Mouse (Mus musculus): ENCODE measurements at regions not wholly inside any gene's neighbourhood (a gene's known extent, or its start where the extent isn't known, plus 50 kb on each side); places are given as distances from the start of the nearest gene placed in this dataset.

DNA sequence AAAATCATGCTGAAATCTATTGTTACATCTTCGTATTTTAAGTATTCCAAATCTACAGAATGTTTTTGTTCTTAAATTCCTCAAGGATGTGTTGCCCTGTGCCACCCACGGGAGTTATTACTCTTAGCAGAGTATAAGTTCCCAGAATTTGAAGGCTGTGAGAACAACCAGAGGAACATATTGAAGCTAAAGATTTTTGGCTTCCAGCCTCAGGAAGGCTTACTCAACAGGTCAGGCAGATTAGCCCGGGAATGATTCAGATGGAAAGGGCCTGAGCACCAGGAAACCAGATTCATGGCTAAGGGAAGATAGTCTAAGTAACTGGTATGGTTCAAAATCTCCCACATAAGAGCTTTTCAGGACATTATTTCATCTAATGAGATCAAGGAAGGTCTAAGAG, 145.4 kb downstream of the Gm9733 start:
- WGBS: 90% methylated on average over 3 of the region's 3 CpGs
- Histone ChIP-seq H3K4me1 (replicated peaks) (no peaks in the 10 kb centered on the region), H3K4me2 (no peak overlapping the region), H3K9ac (no peak overlapping the region), H3K27ac (no peak overlapping the region), H3K27me3 (no peaks in the 10 kb centered on the region), H3K4me3 (no peak overlapping the region), H3K9me3 (no peaks in the 10 kb centered on the region), H3K36me3 (no peaks in the 10 kb centered on the region)
- ATAC-seq (ENCODE audit: low FRiP score): no peak

DNA sequence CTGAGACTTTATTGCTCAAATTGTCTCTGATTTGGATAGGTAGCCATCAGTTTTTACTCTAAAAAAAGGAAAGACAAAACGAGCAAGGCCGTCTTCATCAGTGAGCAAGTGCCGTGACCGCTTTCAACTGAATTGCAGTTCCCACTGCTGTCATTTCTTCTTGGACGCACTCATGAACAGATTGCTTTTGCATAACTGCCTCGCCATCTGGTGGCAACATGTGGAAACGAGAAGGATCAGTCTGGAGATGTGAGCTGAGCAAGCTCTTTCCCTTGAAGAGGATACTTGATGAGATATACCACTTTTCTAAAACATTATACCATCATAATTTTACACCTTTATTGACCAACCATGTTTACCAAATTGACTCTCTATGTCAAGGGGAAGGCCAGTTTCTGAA, 137.7 kb downstream of the Gm9733 start:
- no peaks in the 10 kb centered on the region for H3K36me3 ChIP-seq
- no peaks in the 10 kb centered on the region for H3K4me1 ChIP-seq (replicated peaks)
- no peak overlapping the region for H3K4me3 ChIP-seq
- H3K9me3 ChIP-seq: no peaks in the 10 kb centered on the region
- ATAC-seq (ENCODE audit: low FRiP score): peak; percentile 93
- 7% methylated on average over 7 of the region's 7 CpGs for WGBS
- no peak overlapping the region for H3K9ac ChIP-seq
- H3K27ac ChIP-seq: no peak overlapping the region
- H3K27me3 ChIP-seq: no peaks in the 10 kb centered on the region
- H3K4me2 ChIP-seq: no peak overlapping the region

DNA sequence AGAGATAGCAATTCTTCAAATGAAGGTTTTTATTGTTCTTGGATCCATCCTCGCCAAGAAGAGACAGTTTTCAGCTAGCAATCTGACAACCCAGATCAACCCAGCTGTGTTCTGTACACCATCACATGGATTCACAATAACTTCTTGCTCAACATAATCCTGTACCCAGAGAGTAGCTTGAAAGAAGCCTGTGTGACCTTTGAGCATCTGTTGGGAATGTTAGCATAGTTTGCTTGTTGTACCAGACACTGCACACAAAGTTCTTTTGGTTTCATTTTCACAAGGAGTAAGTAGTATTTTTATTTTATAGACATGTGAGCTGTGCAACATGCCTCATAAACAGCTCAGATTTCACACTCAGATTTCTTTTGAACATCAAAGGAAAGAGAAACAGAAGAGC, 136.0 kb downstream of the Gm9733 start:
- no peak for ATAC-seq (ENCODE audit: low FRiP score)
- H3K9me3 ChIP-seq: no peaks in the 10 kb centered on the region
- H3K36me3 ChIP-seq: no peaks in the 10 kb centered on the region
- H3K4me1 ChIP-seq (replicated peaks): no peaks in the 10 kb centered on the region
- H3K27ac ChIP-seq: no peak overlapping the region
- no peak overlapping the region for H3K4me2 ChIP-seq
- no peak overlapping the region for H3K9ac ChIP-seq
- no peaks in the 10 kb centered on the region for H3K27me3 ChIP-seq
- WGBS: 77% methylated on average over 1 of the region's 1 CpGs
- H3K4me3 ChIP-seq: no peak overlapping the region

DNA sequence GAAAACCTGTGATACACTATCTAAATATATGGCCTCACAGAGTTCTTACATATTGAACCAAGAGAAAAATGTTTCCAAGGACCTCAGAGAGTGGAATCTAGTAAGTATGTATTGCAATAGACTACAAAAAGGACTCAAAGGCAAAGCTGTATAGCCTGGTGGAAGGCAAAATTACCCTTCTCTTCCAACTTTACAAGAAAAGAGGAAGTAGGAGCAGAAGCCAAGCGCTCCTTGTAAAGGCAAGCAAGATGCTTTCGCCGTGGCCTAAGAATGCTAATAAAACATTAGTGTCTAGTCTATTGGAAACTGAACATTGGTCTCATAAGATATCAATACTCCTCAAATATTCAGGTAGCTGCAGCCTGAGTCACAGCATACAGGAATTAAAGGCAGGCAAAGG, 134.0 kb downstream of the Gm9733 start:
- Histone ChIP-seq H3K4me2 (no peak overlapping the region), H3K36me3 (no peaks in the 10 kb centered on the region), H3K4me3 (no peak overlapping the region), H3K27ac (no peak overlapping the region), H3K4me1 (replicated peaks) (no peaks in the 10 kb centered on the region), H3K9me3 (no peaks in the 10 kb centered on the region), H3K27me3 (no peaks in the 10 kb centered on the region), H3K9ac (no peak overlapping the region)
- ATAC-seq (ENCODE audit: low FRiP score): no peak
- WGBS: 89% methylated on average over 3 of the region's 3 CpGs

DNA sequence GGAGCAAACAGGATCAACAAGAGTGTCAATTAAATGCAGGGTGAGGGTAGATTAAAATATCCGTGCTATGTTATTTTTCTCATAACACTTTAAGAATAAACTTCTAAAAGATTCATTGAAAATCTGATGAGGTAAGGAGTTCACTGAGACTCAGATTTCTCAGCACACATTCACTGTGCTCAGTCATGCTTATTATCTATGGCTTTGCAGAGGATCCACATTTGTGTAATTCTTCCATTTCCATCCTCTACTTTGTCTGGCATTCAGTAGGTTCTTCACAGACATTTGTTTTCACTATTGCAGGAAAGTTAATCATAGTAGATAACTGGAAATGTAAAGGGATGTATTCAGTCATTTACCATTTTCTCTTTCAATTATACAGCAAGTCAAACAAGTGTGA, 131.8 kb downstream of the Gm9733 start:
- no peaks in the 10 kb centered on the region for H3K27me3 ChIP-seq
- H3K27ac ChIP-seq: no peak overlapping the region
- H3K36me3 ChIP-seq: no peaks in the 10 kb centered on the region
- no peak overlapping the region for H3K9ac ChIP-seq
- no peaks in the 10 kb centered on the region for H3K4me1 ChIP-seq (replicated peaks)
- 63% methylated on average over 1 of the region's 1 CpGs for WGBS
- H3K9me3 ChIP-seq: no peaks in the 10 kb centered on the region
- ATAC-seq (ENCODE audit: low FRiP score): no peak
- no peak overlapping the region for H3K4me3 ChIP-seq
- no peak overlapping the region for H3K4me2 ChIP-seq

DNA sequence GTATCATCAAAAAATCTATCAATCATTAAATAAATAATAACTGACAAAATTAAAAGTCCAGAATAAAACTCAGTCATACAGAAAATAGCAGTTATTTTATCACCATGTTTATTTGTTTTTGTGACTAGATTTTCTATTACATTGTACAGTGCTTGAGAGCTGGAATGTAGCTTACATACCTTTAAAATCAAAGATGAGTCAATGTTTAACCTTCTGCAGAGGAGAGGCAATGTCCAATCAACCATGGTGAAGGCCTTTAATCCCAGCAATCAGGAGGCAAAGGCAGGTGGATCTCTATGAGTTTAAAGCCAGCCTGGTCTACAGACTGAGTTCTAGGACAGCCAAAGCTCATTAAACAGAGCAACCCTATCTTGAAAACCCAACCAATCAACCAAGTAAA, 131.1 kb downstream of the Gm9733 start:
- Histone ChIP-seq H3K27me3 (no peaks in the 10 kb centered on the region), H3K36me3 (no peaks in the 10 kb centered on the region), H3K4me2 (no peak overlapping the region), H3K4me3 (no peak overlapping the region), H3K9ac (no peak overlapping the region), H3K4me1 (replicated peaks) (no peaks in the 10 kb centered on the region), H3K9me3 (no peaks in the 10 kb centered on the region), H3K27ac (no peak overlapping the region)
- no peak for ATAC-seq (ENCODE audit: low FRiP score)

DNA sequence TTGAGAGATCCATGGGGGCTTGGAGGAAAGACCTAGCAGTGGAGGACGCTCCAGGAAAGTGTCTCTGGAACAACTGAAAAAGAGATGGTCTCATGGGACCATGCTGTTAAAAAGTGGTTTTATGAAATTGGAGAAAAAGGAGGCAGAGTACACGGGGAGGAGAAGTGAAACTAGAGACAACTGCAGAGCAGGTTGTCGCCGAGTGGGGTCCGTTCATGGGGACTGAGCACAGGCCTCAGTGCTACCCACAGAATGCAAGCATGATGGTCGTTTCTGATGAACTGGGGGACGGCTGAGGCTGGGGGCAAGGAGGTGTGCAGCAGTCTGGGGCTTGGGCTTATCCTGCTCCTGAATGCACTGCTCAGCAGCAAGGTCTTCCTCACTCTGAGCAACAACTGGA, 129.3 kb downstream of the Gm9733 start:
- Histone ChIP-seq H3K4me1 (replicated peaks) (no peaks in the 10 kb centered on the region), H3K27me3 (no peaks in the 10 kb centered on the region), H3K9me3 (no peaks in the 10 kb centered on the region), H3K4me2 (no peak overlapping the region), H3K9ac (no peak overlapping the region), H3K36me3 (no peaks in the 10 kb centered on the region), H3K4me3 (no peak overlapping the region), H3K27ac (no peak overlapping the region)
- 85% methylated on average over 7 of the region's 7 CpGs for WGBS
- ATAC-seq (ENCODE audit: low FRiP score): no peak

DNA sequence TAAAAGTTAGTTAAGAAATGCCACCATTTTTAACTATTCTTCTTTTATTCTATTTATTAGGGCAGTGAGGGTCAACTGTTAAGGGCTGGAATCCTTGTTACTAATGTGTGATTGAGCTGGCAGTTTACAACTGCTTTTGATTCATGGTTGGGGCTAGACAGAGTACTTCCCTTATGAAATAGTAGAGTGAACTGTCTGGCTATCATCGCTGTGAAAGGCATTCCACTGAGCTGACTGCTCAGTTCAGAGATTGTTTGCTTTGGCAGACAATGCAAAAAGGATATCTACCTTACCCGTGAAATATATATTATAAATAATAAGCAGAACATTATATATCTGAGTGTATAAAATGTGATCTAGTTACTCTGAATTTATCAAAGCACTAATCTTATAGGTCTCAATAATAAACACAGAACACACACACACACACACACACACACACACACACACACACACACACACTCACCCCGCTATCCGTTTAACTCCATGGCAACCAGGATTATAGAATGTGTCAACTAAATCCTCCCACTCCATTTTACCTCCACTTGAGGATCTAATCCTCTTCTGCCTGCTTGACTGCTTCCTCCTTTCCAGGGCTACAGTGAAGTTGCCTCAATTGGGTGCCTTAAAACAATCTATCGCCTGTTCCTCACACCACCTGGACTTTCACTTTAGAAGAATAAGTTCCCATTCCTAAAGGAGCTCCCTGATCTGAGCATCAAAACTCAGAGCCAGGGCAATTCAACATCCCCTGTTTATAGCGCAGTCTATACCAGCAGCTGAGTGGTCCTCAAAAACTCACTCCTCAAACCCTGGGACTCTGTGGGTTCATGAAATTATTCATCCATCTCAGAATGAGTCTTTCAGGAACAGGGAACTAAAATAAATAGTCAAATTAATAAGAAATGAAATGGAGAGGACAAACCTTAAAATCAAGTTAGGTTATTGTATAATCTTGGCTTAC, 126.6 kb downstream of the Gm9733 start:
- Histone ChIP-seq H3K4me3 (no peak overlapping the region), H3K4me1 (replicated peaks) (no peaks in the 10 kb centered on the region), H3K9me3 (no peaks in the 10 kb centered on the region), H3K9ac (no peak overlapping the region), H3K36me3 (no peaks in the 10 kb centered on the region), H3K27me3 (no peaks in the 10 kb centered on the region), H3K4me2 (no peak overlapping the region), H3K27ac (no peak overlapping the region)
- ATAC-seq (ENCODE audit: low FRiP score): no peak
- WGBS: 79% methylated on average over 6 of the region's 6 CpGs

DNA sequence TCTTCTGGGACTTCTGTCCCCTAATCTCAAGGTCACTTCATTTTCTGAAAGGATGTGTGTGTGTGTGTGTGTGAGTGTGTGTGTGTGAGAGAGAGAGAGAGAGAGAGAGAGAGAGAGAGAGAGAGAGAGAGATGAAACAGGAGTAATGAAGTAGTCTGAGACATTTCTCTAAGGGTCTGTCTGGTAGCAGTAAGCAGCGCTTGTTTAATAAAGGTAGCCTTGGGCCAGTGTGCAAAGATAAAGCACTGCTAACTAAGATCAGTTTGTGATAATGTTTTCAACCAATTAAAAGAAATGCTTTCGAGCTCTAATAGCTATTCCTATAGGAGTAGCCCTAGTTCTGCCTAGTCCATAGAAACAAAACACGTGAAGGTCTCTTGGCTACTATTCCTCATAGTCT, 119.7 kb downstream of the Gm9733 start:
- Histone ChIP-seq H3K4me2 (no peak overlapping the region), H3K9me3 (no peaks in the 10 kb centered on the region), H3K4me3 (no peak overlapping the region), H3K9ac (no peak overlapping the region), H3K27ac (no peak overlapping the region), H3K36me3 (no peaks in the 10 kb centered on the region), H3K4me1 (replicated peaks) (no peaks in the 10 kb centered on the region), H3K27me3 (no peaks in the 10 kb centered on the region)
- no peak for ATAC-seq (ENCODE audit: low FRiP score)
- 81% methylated on average over 3 of the region's 3 CpGs for WGBS

DNA sequence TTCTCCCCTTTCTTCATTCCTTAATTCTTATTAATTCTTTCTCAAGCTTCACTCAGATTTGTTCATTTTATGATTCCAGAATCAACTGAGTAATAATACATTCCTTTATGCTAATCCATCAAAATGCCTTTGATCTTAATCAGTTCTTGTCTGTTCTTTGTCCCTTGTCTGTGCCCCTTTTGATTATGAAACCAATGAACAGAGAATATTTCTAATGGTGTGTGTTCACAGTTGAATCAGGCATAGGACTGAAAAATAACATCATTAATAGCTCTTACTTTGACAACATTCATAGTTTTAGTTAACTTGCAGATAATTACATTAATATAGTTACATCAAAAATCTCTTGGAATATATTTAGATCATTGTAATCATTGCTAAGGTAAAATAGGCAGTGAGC, 114.5 kb downstream of the Gm9733 start:
- no peak overlapping the region for H3K4me2 ChIP-seq
- H3K27ac ChIP-seq: no peak overlapping the region
- no peak overlapping the region for H3K9ac ChIP-seq
- H3K9me3 ChIP-seq: no peaks in the 10 kb centered on the region
- H3K36me3 ChIP-seq: no peaks in the 10 kb centered on the region
- H3K4me1 ChIP-seq (replicated peaks): no peaks in the 10 kb centered on the region
- no peak overlapping the region for H3K4me3 ChIP-seq
- ATAC-seq (ENCODE audit: low FRiP score): no peak
- no peaks in the 10 kb centered on the region for H3K27me3 ChIP-seq

DNA sequence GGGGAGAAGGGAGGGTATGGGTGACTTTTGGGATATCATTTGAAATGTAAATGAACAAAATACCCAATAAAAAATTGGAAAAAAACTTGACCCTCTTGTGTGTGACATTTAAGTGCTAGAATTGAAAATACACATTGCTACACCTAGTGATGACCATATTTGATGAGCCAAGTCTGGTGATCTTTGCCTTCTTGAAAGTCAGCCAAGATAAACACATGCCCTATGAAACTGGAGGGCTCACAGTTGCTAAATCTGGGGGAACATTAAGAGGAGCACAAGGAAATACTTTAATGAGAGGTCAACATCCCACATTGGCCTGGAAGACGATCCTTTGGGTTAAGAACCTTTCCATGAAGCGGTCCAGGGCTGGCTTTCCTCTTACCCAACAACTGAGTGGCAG, 112.8 kb downstream of the Gm9733 start:
- no peak overlapping the region for H3K9ac ChIP-seq
- H3K4me2 ChIP-seq: no peak overlapping the region
- H3K4me3 ChIP-seq: no peak overlapping the region
- H3K9me3 ChIP-seq: no peaks in the 10 kb centered on the region
- no peaks in the 10 kb centered on the region for H3K4me1 ChIP-seq (replicated peaks)
- WGBS: 89% methylated on average over 2 of the region's 2 CpGs
- no peaks in the 10 kb centered on the region for H3K36me3 ChIP-seq
- H3K27me3 ChIP-seq: no peaks in the 10 kb centered on the region
- ATAC-seq (ENCODE audit: low FRiP score): no peak
- no peak overlapping the region for H3K27ac ChIP-seq

DNA sequence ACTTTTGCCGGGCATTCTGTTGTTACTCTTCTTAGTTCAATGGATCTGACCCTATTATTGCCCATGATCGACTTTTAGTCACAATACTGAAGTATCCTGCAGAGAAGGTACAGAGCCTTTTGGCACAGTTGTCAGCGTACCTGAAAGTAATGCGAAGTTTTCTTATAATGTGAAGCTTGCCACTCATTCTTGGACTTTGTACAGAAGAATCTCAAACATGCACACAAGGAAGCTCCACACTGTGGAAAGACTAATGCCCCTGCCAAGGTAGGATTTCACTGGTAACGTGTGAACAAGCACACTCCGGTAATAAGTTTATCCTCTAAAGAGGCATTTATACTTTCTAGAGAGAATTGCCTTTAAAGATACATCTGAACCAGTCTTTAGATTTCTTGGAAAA, 108.8 kb downstream of the Gm9733 start:
- Histone ChIP-seq H3K9me3 (no peaks in the 10 kb centered on the region), H3K27ac (no peak overlapping the region), H3K27me3 (no peaks in the 10 kb centered on the region), H3K36me3 (no peaks in the 10 kb centered on the region), H3K4me2 (no peak overlapping the region), H3K4me1 (replicated peaks) (no peaks in the 10 kb centered on the region), H3K4me3 (no peak overlapping the region), H3K9ac (no peak overlapping the region)
- WGBS: 90% methylated on average over 6 of the region's 6 CpGs
- ATAC-seq (ENCODE audit: low FRiP score): no peak

DNA sequence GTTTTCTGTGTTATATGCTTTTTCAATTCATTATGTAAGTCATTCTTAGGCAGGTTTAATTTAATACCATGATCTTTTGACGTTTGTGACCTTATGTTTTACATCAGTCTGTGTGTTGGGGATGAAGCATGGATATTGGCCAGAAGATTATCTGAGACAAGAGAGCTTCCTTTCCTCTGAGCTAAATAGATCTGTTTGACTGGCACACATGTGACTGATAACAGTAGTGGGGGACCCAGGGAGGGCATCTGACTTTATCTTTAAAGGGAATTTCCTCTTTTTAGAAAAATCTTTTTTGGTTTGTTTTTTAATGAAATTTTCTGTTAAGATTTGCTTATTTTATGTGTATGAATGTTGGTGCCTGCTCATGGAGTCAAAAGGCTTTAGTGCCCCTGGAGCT, 107.7 kb downstream of the Gm9733 start:
- no peak overlapping the region for H3K4me3 ChIP-seq
- H3K9ac ChIP-seq: no peak overlapping the region
- WGBS: 77% methylated on average over 1 of the region's 1 CpGs
- ATAC-seq (ENCODE audit: low FRiP score): no peak
- no peak overlapping the region for H3K4me2 ChIP-seq
- H3K36me3 ChIP-seq: no peaks in the 10 kb centered on the region
- no peak overlapping the region for H3K27ac ChIP-seq
- H3K9me3 ChIP-seq: no peaks in the 10 kb centered on the region
- H3K27me3 ChIP-seq: no peaks in the 10 kb centered on the region
- no peaks in the 10 kb centered on the region for H3K4me1 ChIP-seq (replicated peaks)

All from hindbrain, embryonic 13.5 days (tissue).